Mouse (Mus musculus): ENCODE results near the gene Hoxc12.

The Hoxc12 gene

DNA sequence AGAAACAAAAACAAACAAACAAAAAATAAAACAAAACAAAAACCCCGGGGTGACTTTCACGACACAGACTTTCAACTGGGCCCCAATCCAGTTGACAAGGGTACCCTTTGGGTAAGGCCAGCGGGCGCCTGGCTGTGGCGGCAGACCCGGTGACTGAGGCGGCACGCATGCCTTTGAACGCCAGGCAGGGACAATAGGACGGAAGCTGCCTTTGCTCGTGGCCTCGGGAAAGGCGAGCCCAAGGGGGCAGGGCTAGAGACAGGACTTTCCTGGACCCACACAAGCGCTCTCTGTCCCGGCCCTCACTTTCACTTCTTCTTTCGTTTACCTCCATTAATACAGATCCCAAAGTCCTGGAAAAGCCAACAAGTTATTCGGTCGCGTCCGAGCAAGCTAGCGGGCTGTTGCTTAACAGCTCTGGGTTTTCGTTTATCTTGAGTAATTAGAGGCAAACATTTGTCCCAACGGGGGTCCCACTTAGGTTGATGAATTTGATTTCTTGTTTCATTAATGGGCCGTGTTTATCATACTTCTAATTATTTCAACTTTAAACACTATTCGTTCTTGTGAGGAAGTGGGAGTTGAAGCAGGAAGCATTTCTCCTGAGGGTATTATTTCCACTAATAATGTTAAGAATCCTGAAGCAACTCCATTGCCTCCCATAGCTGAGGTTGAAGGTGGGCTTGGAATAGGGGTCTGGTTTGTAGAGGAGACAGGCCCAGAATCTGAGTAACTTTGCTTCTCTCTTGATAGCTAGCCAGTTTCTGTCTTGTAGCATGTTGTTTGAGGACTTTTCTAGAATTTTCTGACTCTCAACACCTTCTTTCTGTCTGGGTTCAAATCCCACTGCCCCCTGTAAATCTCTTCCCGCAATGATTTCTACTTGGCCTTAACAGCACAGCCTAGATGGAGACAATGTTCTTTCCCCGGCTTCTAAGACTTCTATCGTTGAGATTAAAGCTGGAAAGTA lies 27.4 kb downstream of the Hoxc12 start:
- no peak for DNase-seq (ENCODE audit: low spot score in 2 of 2)

DNA sequence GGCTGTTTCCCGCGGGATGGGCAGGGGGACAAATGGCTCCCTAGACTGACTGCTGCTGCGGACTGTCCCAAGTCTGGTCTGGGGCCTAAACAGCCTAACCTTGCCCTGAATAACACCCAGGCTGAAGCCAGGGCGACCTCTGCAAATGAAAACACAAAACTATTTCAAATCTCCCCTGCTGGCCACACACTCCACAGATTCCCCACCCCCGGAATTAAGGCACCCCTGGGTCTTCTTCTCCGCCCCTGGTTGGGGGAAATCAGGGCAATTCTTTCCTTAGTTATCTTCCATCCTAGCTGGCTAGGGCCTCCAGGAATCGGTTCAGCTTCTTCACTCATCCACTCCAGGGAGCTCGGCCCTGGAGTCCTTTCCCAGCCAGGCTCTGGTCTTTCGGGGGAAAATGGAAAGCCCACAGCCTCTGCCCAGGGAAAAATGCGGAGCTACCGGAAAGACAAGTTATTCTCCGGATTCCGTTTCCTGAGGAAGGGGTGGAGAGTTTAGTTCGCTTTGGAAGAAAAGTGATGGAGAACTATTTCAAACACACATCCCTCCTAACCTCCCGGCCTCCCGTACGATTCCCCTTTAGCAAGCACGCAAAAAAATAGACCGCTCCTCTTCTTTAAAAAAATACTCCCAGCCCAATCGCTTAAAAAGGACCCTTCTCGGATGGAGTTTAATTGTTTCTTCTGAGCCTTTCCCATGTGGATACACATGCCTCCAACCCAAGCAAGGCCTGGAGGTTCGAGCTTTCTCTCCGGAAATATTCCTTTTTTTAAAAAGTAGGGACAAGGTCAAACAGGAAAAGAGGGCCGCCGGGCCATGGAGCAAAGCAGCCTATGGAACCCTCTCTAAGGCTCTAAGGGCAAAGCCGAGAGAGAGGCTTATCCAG lies 28.7 kb downstream of the Hoxc12 start:
- DNase-seq (ENCODE audit: low spot score in 2 of 2) = no peak

- peak; percentile 52 to 79 for DNase-seq (ENCODE audit: low spot score in 2 of 2)
Observed at GRCm38 (mm10) chr15:102965892-102966775, 29.6 kb downstream of the Hoxc12 start.

DNA sequence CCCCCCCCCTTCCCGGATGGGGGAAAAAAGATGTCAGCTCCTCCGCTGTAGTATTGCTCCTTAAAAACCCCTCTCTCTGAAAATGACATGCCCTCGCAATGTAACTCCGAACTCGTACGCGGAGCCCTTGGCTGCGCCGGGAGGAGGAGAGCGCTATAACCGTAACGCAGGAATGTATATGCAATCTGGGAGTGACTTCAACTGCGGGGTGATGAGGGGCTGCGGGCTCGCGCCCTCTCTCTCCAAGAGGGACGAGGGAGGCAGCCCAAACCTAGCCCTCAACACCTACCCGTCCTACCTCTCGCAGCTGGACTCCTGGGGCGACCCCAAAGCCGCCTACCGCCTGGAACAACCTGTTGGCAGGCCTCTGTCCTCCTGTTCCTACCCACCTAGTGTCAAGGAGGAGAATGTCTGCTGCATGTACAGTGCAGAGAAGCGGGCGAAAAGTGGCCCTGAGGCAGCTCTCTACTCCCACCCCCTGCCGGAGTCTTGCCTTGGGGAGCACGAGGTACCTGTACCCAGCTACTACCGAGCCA lies 30.3 kb downstream of the Hoxc12 start, which contains the start of gene Hoxc10:
TSS of gene Hoxc10 (plus strand) at position 21 of the 536 bp plus-strand sequence.
- no peak for DNase-seq (ENCODE audit: low spot score in 2 of 2)

DNA sequence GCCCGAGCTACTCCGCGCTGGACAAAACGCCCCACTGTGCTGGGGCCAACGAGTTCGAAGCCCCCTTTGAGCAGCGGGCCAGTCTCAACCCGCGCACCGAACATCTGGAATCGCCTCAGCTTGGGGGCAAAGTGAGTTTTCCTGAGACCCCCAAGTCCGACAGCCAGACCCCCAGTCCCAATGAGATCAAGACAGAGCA lies 30.7 kb downstream of the Hoxc12 start, which contains the start of gene Hoxc5:
TSS of gene Hoxc5 (plus strand) at position 132 of the 199 bp plus-strand sequence.
- no peak for DNase-seq (ENCODE audit: low spot score in 2 of 2)

DNA sequence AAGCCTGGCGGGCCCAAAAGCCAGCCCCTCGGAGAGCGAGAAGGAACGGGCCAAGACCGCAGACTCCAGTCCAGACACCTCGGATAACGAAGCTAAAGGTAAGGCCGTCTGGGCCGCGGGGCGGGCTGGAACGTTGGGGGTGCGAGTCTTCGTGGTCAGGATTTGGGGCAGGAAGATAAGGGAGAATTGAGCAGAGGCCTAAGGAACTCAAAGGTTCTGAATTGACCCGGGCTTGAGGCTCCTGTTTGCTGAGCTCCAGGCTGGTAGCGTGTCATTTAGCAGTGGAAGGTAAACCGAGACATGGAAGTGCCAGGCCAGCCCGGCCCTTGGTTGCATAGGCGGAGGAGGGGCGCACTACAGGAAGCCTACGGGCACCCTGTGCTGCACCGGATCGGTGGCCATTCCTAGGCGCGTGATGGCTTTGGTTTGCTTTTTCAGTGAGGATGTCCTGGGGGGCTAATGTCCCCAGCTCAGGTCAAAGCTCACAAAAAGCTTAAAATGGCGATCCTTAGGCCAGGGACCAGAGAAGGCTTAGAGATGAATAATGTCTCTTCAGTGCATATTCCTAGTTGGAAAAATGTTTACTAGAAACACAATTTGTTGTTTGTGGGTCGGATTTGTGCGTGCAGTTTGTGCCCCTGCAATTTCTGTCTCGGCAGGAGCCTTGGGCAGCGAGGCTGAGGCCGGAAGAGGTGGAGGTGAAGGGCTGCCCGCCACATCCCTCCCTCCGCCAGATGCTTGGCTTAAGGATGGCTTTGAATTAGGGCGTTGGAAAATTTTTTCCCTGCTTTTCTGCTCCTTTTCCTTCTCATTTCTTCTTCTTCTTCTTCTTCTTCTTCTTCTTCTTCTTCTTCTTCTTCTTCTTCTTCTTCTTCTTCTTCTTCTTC lies 31.2 kb downstream of the Hoxc12 start:
- DNase-seq (ENCODE audit: low spot score in 2 of 2) = no peak

- DNase-seq (ENCODE audit: low spot score in 2 of 2) = no peak
Observed at GRCm38 (mm10) chr15:102969296-102969695, 32.7 kb downstream of the Hoxc12 start.

GRCm38 (mm10) chr15:102970740-102971139 lies 34.2 kb downstream of the Hoxc12 start:
- DNase-seq (ENCODE audit: low spot score in 2 of 2) = no peak

DNA sequence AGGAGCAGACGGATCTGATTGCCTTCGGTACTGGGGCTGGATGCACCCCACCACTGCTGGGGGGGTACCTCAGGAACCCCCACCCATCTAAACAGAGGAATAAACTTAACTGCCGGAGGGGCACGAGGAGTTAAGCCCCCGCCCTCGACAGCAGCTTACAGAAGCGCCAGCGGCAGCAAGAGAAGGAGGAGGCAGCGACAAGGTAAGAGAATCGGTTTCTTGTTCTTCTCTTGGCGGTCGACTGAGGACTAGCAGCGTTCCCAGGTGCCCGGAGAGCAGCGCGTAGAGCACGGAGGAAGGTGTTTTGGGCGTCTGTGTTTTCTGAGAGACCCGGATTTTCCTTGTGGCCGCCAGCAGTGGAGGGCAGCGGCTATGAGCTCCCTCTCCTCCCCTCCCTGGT lies 35.7 kb downstream of the Hoxc12 start:
- DNase-seq (ENCODE audit: low spot score in 2 of 2) = no peak

DNA sequence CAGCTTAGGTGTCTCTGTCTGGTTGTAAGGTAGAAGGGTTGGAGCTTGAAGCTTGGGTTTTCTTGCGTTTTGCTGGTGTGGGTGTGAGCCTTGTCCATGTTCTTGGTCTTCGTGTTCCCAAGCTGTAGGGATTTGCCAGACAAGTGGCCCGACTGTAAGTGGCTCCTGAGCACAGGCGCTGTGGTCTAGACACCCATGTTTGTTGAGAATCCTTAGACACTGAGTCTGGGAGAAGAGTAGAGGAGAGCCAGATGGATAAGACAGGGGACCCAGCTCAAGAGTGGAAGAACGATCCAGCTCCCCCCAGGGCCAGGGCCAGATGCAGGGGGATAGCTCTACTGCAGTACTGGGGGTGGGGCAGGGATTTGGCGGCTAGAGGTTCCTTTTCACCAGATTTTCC lies 36.2 kb downstream of the Hoxc12 start:
- no peak for DNase-seq (ENCODE audit: low spot score in 2 of 2)

DNA sequence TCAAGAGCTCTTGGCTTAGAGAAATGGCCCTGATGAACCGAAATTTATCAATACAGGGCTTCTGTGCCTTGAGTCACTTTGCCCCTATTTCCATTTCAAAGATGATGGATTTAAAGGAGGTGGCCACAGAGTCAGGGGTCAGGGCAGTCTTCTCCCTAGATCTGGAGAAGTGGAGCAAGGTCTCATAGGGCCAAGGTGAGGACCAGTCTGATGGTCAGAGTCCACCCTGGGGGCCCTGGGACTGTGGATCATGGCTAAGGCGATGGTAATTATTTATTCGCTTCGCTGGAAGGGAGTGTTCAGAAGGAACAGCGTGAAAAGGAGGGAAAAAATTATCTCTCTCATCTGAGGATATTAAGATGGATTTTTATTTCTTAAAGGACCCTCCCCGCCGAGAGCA lies 38.5 kb downstream of the Hoxc12 start:
- DNase-seq (ENCODE audit: low spot score in 2 of 2) = no peak

DNA sequence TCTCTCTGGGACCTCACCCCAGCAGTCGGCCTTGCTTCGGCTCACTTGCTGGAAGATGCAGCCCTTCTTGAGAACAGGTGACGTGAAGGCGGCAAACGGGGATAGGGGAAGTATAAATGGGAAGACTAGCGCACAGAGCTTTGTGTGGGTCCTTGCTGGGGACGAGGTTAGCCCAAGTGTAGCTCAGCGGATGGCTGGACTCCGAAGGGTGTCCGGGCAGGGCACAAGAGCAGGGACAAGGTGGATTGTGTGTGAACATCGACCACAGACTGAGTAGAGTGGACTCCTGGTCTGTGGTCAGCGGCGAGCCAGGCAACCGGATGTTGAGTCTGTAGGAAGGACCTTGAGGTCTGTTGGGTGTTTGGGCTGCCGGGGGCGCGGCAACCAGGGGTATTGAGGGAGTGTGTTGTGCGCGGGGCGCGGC lies 39.1 kb downstream of the Hoxc12 start:
- no peak for DNase-seq (ENCODE audit: low spot score in 2 of 2)

GRCm38 (mm10) chr15:102976171-102976570 lies 39.6 kb downstream of the Hoxc12 start, which contains the start of gene Hoxc9:
Gene Hoxc9, plus strand, starts transcription at chr15:102976439.
- DNase-seq (ENCODE audit: low spot score in 2 of 2) = no peak

DNA sequence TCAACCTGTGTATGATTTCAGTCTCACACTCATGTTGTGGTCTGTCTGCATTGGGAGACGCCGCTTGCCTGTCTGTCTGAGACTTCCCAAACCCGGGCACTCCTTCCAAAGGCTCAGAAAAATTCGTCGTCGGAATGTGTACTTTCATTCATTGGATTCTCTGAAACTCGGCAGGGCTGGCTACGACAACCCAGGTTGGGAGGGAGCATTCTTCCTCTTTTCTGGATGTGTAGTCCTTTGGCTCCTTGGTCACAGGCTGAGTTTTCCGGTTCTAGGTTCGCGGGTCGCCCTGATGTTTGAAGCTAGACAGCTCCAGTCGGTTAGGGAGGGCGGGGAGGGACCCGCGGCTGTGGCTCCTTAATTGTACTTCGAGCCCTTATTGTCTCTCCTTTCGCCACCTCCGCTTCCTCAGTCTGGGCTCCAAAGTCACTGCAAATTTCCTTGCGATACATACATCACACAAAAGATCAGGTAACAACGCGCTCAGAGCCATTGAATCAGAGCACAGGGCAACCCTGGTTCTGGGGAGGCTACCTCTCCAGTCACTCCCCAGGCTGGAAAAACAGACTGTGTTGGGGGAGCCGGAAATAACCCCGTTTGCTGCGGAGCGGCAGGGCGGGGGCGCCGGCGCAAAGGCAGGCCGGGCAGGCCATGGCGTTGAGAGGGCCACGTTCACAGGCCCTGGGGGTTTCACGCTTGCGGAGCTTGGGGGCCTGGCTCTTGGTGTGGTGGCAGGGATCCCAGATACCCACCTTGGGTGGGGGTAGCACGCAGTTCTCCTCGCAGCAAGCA lies 40.3 kb downstream of the Hoxc12 start:
- no peak for DNase-seq (ENCODE audit: low spot score in 2 of 2)

- DNase-seq (ENCODE audit: low spot score in 2 of 2) = no peak
Observed at GRCm38 (mm10) chr15:102977423-102977974, 40.9 kb downstream of the Hoxc12 start.

DNA sequence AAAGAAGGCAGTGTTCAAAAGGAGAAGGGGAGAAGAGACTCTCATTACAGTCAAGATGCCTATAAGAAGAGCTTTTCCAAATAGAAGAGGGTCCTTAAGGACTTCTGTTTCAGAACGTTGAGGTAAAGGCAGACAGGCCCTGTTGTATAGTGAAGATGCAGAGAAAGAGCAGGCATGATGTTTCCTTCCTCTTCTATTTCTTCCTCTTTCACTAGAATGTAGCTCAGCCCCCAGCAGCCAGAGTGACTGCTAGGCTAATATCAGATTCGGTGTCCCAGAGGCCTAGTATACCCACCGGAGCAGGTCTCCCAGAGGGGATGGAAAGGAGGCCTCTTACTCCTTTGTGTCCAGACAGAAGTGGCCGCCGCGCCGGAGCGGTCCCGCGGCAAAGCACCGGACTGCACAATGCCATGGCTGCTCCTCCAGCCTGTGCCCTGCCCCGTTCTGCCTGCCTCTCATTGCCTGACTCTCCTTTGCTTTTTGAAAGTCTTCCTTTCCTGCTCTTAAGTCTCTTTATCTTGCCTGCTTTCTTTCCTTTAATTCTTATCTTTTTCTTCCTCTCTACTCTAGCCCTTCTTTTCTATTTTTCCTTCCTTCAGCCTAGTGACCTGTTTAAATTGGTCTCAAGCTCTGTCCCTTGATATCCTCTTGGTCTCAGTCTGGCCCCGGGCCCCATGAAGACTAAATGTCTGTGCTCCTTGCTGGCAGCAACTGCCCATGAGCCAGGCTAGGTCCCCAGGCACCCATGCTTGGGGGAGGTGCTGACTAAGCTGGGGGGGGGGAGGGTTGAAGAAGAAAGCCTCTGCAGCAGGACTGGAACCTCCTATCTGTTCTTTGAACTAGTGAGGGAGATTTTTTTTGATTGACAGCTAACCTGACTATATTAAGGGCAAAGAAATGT lies 42.3 kb downstream of the Hoxc12 start:
- no peak for DNase-seq (ENCODE audit: low spot score in 2 of 2)

GRCm38 (mm10) chr15:102979936-102980335 lies 43.4 kb downstream of the Hoxc12 start:
- no peak for DNase-seq (ENCODE audit: low spot score in 2 of 2)

- DNase-seq (ENCODE audit: low spot score in 2 of 2) = no peak
Observed at GRCm38 (mm10) chr15:102980352-102980751, 43.8 kb downstream of the Hoxc12 start.
